In genomic region chr2:140100551-140101474, GRCm38 (mm10) we compare ENCODE assay signal across 35 mouse cellular contexts. TPM values are rescaled to one million over a fixed set of nuclear protein-coding genes. Genes with fewer than 3 reads are reported as not detected.
DNase-seq lines count a peak whose midpoint lies in the region; ATAC-seq and TF ChIP-seq lines count a peak whose summit lies in the region.
"Had no signal": no experiment of that assay in that cellular context is flagged by ENCODE, and none has a peak within 500 bp of the region (broad histone marks: within the 10 kb centered on the region; RNA-seq: fewer than 3 reads in every experiment).

No protein-coding gene starts in this region.

- WGBS in embryonic facial prominence, embryonic 14.5 days, result 84% methylated on average over 3 of the region's 3 CpGs
- 86% methylated on average over 3 of the region's 3 CpGs for WGBS in embryonic facial prominence, embryonic 10.5 days
- 84% methylated on average over 3 of the region's 3 CpGs for WGBS in forebrain, embryonic 10.5 days

- TF ChIP-seq RAD21 in CH12.LX (IDR thresholded peaks at IDR 0.05; ENCODE audit: low read depth, low read length), result no peak; the same call in none of the 2 replicates

- no peaks in the 10 kb centered on the region for H3K9me3 ChIP-seq in embryonic facial prominence, embryonic 14.5 days (ENCODE audit: control insufficient read depth, low read length)
- H3K9me3 ChIP-seq in embryonic facial prominence, embryonic 10.5 days, result no peaks in the 10 kb centered on the region
- H3K9me3 ChIP-seq in CH12.LX (replicated peaks; ENCODE audit: low read length), result no peaks in the 10 kb centered on the region
- H3K9me3 ChIP-seq in forebrain, embryonic 10.5 days, result no peaks in the 10 kb centered on the region
- H3K9me3 ChIP-seq: embryonic facial prominence, embryonic 15.5 days; heart, embryonic 13.5 days; hindbrain, embryonic 12.5 days; lung, embryonic 15.5 days; midbrain, embryonic 10.5 days had no signal

- TF ChIP-seq POLR2A in CH12.LX (IDR thresholded peaks at IDR 0.05; ENCODE audit: low read depth, low read length), result no peak
- no peak; the same call in 1 of the 2 replicates for TF ChIP-seq POLR2A in embryonic fibroblast, embryonic 13.5 days (IDR thresholded peaks at IDR 0.05; ENCODE audit: low read depth, low read length)

- H3K27ac ChIP-seq in embryonic facial prominence, embryonic 14.5 days (replicated peaks; ENCODE audit: low read depth, low read length), result no peak overlapping the region
- no peak overlapping the region for H3K27ac ChIP-seq in embryonic facial prominence, embryonic 10.5 days (replicated peaks)
- H3K27ac ChIP-seq in CH12.LX (ENCODE audit: insufficient read depth, low read depth), result peak overlapping the region; percentile 95
- H3K27ac ChIP-seq in embryonic fibroblast, embryonic 13.5 days (ENCODE audit: insufficient read depth, low read length), result peak overlapping the region; percentile 93
- H3K27ac ChIP-seq in forebrain, embryonic 10.5 days, result no peak overlapping the region
- H3K27ac ChIP-seq: embryonic facial prominence, embryonic 15.5 days; heart, embryonic 13.5 days; hindbrain, embryonic 12.5 days; left cerebral cortex, adult 2 months; liver, embryonic 14.5 days; lung, embryonic 15.5 days; midbrain, embryonic 10.5 days had no signal

- in situ Hi-C loops in CH12.LX (cut with MboI; ENCODE audit: low pct_ligation_motif_present, low pct_unique_long_range_greater_than_20kb, low sequenced_read_pairs), result no loop called here

- no peak overlapping the region for H3K4me2 ChIP-seq in embryonic facial prominence, embryonic 14.5 days (ENCODE audit: low read depth, low read length)
- H3K4me2 ChIP-seq in CH12.LX (ENCODE audit: insufficient read depth, low read depth, poor library complexity, severe bottlenecking), result peak overlapping the region; percentile 75
- H3K4me2 ChIP-seq: embryonic facial prominence, embryonic 15.5 days; heart, embryonic 13.5 days; hindbrain, embryonic 12.5 days; lung, embryonic 15.5 days had no signal

- no peak overlapping the region for H3K4me3 ChIP-seq in embryonic facial prominence, embryonic 14.5 days (ENCODE audit: low read depth, low read length)
- H3K4me3 ChIP-seq in embryonic facial prominence, embryonic 10.5 days, result no peak overlapping the region
- no peak overlapping the region for H3K4me3 ChIP-seq in CH12.LX (replicated peaks in 1 of 3; ENCODE audit: low read depth in 2 of 3, low read length in 2 of 3, poor library complexity in 1 of 3)
- no peak overlapping the region for H3K4me3 ChIP-seq in embryonic fibroblast, embryonic 13.5 days (ENCODE audit: insufficient read depth, low read length)
- H3K4me3 ChIP-seq in forebrain, embryonic 10.5 days, result no peak overlapping the region
- H3K4me3 ChIP-seq: embryonic facial prominence, embryonic 15.5 days; heart, embryonic 13.5 days; hindbrain, embryonic 12.5 days; left cerebral cortex, adult 2 months; lung, embryonic 15.5 days; midbrain, embryonic 10.5 days had no signal

- dilution Hi-C loops in CH12.LX (cut with MboI; ENCODE audit: extremely low pct_ligation_motif_present, extremely low pct_unique_long_range_greater_than_20kb, low sequenced_read_pairs), result no loop called here

- TF ChIP-seq CTCF in CH12.LX (conservative IDR thresholded peaks at IDR 0.05 in 1 of 2, IDR thresholded peaks at IDR 0.05 in 1 of 2; ENCODE audit: low read depth in 2 of 2, low read length in 2 of 2), result no peak
- no peak for TF ChIP-seq CTCF in embryonic fibroblast, embryonic 13.5 days (IDR thresholded peaks at IDR 0.05; ENCODE audit: borderline replicate concordance, insufficient read depth, low read length)

- no peaks in the 10 kb centered on the region for H3K27me3 ChIP-seq in embryonic facial prominence, embryonic 14.5 days (replicated peaks; ENCODE audit: control insufficient read depth, insufficient read depth, low read length)
- no peaks in the 10 kb centered on the region for H3K27me3 ChIP-seq in embryonic facial prominence, embryonic 10.5 days (replicated peaks; ENCODE audit: low read depth, poor library complexity, severe bottlenecking)
- H3K27me3 ChIP-seq in CH12.LX (replicated peaks), result no peaks in the 10 kb centered on the region
- no peaks in the 10 kb centered on the region for H3K27me3 ChIP-seq in forebrain, embryonic 10.5 days (ENCODE audit: poor library complexity, severe bottlenecking)
- H3K27me3 ChIP-seq: embryonic facial prominence, embryonic 15.5 days; heart, embryonic 13.5 days; hindbrain, embryonic 12.5 days; lung, embryonic 15.5 days had no signal

- no peaks in the 10 kb centered on the region for H3K4me1 ChIP-seq in embryonic facial prominence, embryonic 14.5 days (ENCODE audit: control insufficient read depth, insufficient read depth, low read length)
- H3K4me1 ChIP-seq in embryonic facial prominence, embryonic 10.5 days, result no peaks in the 10 kb centered on the region
- peaks cover 9 to 50% of the 10 kb centered on the region in 2 experiments for H3K4me1 ChIP-seq in CH12.LX (ENCODE audit: control insufficient read depth in 1 of 2, insufficient read depth in 2 of 2)
- H3K4me1 ChIP-seq in embryonic fibroblast, embryonic 13.5 days (ENCODE audit: control insufficient read depth, insufficient read depth, low read length), result peaks cover 13% of the 10 kb centered on the region
- no peaks in the 10 kb centered on the region for H3K4me1 ChIP-seq in forebrain, embryonic 10.5 days
- H3K4me1 ChIP-seq: embryonic facial prominence, embryonic 15.5 days; heart, embryonic 13.5 days; hindbrain, embryonic 12.5 days; lung, embryonic 15.5 days; midbrain, embryonic 10.5 days had no signal

- no peaks in the 10 kb centered on the region for H3K79me2 ChIP-seq in CH12.LX (replicated peaks; ENCODE audit: control insufficient read depth, extremely low read depth, insufficient read depth, poor library complexity, severe bottlenecking)

- no peaks in the 10 kb centered on the region for H3K36me3 ChIP-seq in embryonic facial prominence, embryonic 14.5 days (ENCODE audit: control insufficient read depth, insufficient read depth, low read length)
- H3K36me3 ChIP-seq in embryonic facial prominence, embryonic 10.5 days (replicated peaks), result no peaks in the 10 kb centered on the region
- no peaks in the 10 kb centered on the region for H3K36me3 ChIP-seq in CH12.LX (replicated peaks in 1 of 2; ENCODE audit: control insufficient read depth in 1 of 2, insufficient read depth in 1 of 2, low read length in 1 of 2)
- no peaks in the 10 kb centered on the region for H3K36me3 ChIP-seq in forebrain, embryonic 10.5 days (replicated peaks)
- H3K36me3 ChIP-seq: embryonic facial prominence, embryonic 15.5 days; heart, embryonic 13.5 days; hindbrain, embryonic 12.5 days; lung, embryonic 15.5 days; midbrain, embryonic 10.5 days had no signal

- DNase-seq in embryonic facial prominence, embryonic 14.5 days (ENCODE audit: low spot score), result peak; percentile 7
- no peak for DNase-seq in embryonic facial prominence, embryonic 10.5 days (ENCODE audit: low spot score)
- DNase-seq in 416B (ENCODE audit: low read depth), result peak; percentile 17
- DNase-seq in CH12.LX (ENCODE audit: extremely low read depth), result peak; percentile 90
- no peak for DNase-seq in forebrain, embryonic 10.5 days (ENCODE audit: extremely low spot score, low spot score)
- DNase-seq in kidney, adult 18-20 months, result no peak
- DNase-seq in liver, result no peak
- DNase-seq: adrenal gland, postnatal 25 days; B cell, adult 2 months; cerebellum, adult 8-10 months; cerebellum, postnatal 36 days; embryo, embryonic 11 days; kidney, adult 8-10 months; kidney, postnatal 36 days; thymus, postnatal 14 days had no signal

- ATAC-seq in embryonic facial prominence, embryonic 14.5 days (ENCODE audit: low read depth), result no peak
- ATAC-seq: forebrain, embryonic 16.5 days had no signal

- no peak overlapping the region for H3K9ac ChIP-seq in embryonic facial prominence, embryonic 14.5 days (ENCODE audit: low read depth, low read length)
- H3K9ac ChIP-seq in CH12.LX (ENCODE audit: insufficient read depth, low read depth), result peak overlapping the region; percentile 37
- H3K9ac ChIP-seq: embryonic facial prominence, embryonic 15.5 days; heart, embryonic 13.5 days; hindbrain, embryonic 12.5 days; liver, embryonic 14.5 days; lung, embryonic 15.5 days had no signal

- peak; percentile 84 for TF ChIP-seq EP300 in CH12.LX (IDR thresholded peaks at IDR 0.05; ENCODE audit: low read length)

TF ChIP-seq in CH12.LX, 34 proteins besides CTCF, POLR2A, EP300 and RAD21 (continues in another document):
- TF ChIP-seq ETS1 (conservative IDR thresholded peaks at IDR 0.05; ENCODE audit: low read depth, low read length) (peak; percentile 74), ZMIZ1 (IDR thresholded peaks at IDR 0.05; ENCODE audit: low read depth, low read length) (no peak), JUN (IDR thresholded peaks at IDR 0.05; ENCODE audit: insufficient read depth, low read depth, low read length) (peak; percentile 26; the same call in 1 of the 2 replicates), TBP (conservative IDR thresholded peaks at IDR 0.05; ENCODE audit: low read depth, low read length) (peak; percentile 58), MEF2A (IDR thresholded peaks at IDR 0.05; ENCODE audit: borderline replicate concordance, low read depth, low read length) (peak; percentile 95), KAT2A (IDR thresholded peaks at IDR 0.05; ENCODE audit: insufficient replicate concordance, low read length) (0 out of 2 replicates have a peak, but pooled peaks have one; percentile 26), RCOR1 (conservative IDR thresholded peaks at IDR 0.05; ENCODE audit: low read depth, low read length) (peak; percentile 53; the same call in 1 of the 2 replicates), CHD2 (IDR thresholded peaks at IDR 0.05; ENCODE audit: low read length) (peak; percentile 40; the same call in 1 of the 2 replicates)

RNA-seq across cellular contexts. Expression of gene Tasp1, which starts 34.2 kb away (rescaled TPM):
- polyA plus RNA-seq in embryonic facial prominence, embryonic 14.5 days (2014; fragmentation: Nextera tagmentation; extraction: Ambion mirVana), result 19.9 and 24.4 TPM in 2 replicates
- 18.5 and 20.7 TPM in 2 replicates for polyA plus RNA-seq in embryonic facial prominence, embryonic 10.5 days (2016; fragmentation: Nextera tagmentation; extraction: Ambion mirVana)
- total RNA-seq in CH12.LX (2012; rRNA removed), result 28.9 and 30.6 TPM in 2 replicates
- total RNA-seq in CH12.LX (2014; rRNA removed), result 64.5 and 75.2 TPM in 2 replicates
- 28.8 and 30.5 TPM in 2 replicates for polyA plus RNA-seq in CH12.LX (2012; ENCODE audit: insufficient read length, low read depth)
- 12.1 and 14.5 TPM in 2 replicates for polyA plus RNA-seq in embryonic fibroblast, embryonic 13.5 days (2011; ENCODE audit: insufficient read length, low read depth, missing spikeins)
- polyA plus RNA-seq in forebrain, embryonic 10.5 days (2016; fragmentation: Nextera tagmentation; extraction: Ambion mirVana), result 22.4 and 22.5 TPM in 2 replicates

RNA-seq across cellular contexts. Expression of gene Gm17374, which starts 51.0 kb away (rescaled TPM):
- polyA plus RNA-seq in embryonic facial prominence, embryonic 14.5 days (2014; fragmentation: Nextera tagmentation; extraction: Ambion mirVana), result not detected in 2 replicates
- not detected in 2 replicates for polyA plus RNA-seq in embryonic facial prominence, embryonic 10.5 days (2016; fragmentation: Nextera tagmentation; extraction: Ambion mirVana)
- total RNA-seq in CH12.LX (2012; rRNA removed) (not detected in 2 replicates), CH12.LX (2014; rRNA removed) (not detected in 2 replicates)
- polyA plus RNA-seq in CH12.LX (2012; ENCODE audit: insufficient read length, low read depth), result not detected in 2 replicates
- polyA plus RNA-seq in embryonic fibroblast, embryonic 13.5 days (2011; ENCODE audit: insufficient read length, low read depth, missing spikeins), result not detected in 2 replicates
- not detected in 2 replicates for polyA plus RNA-seq in forebrain, embryonic 10.5 days (2016; fragmentation: Nextera tagmentation; extraction: Ambion mirVana)
- total RNA-seq: adrenal gland, postnatal 25 days; ES-E14; gastrocnemius, postnatal 10 days; granulocyte monocyte progenitor cell, adult 5-6 weeks; heart, postnatal 14 days; left cerebral cortex, adult 2 months; left cerebral cortex, postnatal 36 days; neutrophil, adult 5-6 weeks had no signal
- polyA plus RNA-seq: brain, embryonic 14.5 days; embryonic facial prominence, embryonic 15.5 days; forebrain, embryonic 16.5 days; heart, embryonic 13.5 days; hindbrain, embryonic 12.5 days; intestine, embryonic 14.5 days; limb, embryonic 14.5 days; liver, embryonic 14.5 days; lung, embryonic 15.5 days; midbrain, embryonic 10.5 days; spleen, adult 2 months; stomach, embryonic 14.5 days had no signal

Comparison
In these comparisons a context has a peak if more than half of its experiments do, and no peak if none do; other contexts are left out.
1. DNase-seq: peak in embryonic facial prominence, embryonic 14.5 days (single experiment), 416B (single experiment) and CH12.LX (single experiment); none in embryonic facial prominence, embryonic 10.5 days (single experiment), forebrain, embryonic 10.5 days (single experiment), kidney, adult 18-20 months (single experiment) and liver (single experiment).
2. H3K27ac ChIP-seq: peak in CH12.LX (single experiment) and embryonic fibroblast, embryonic 13.5 days (single experiment); none in embryonic facial prominence, embryonic 14.5 days (single experiment), embryonic facial prominence, embryonic 10.5 days (single experiment) and forebrain, embryonic 10.5 days (single experiment).